Mouse (Mus musculus): ENCODE measurements at regions not wholly inside any gene's neighbourhood (a gene's known extent, or its start where the extent isn't known, plus 50 kb on each side); places are given as distances from the start of the nearest gene placed in this dataset.

DNA sequence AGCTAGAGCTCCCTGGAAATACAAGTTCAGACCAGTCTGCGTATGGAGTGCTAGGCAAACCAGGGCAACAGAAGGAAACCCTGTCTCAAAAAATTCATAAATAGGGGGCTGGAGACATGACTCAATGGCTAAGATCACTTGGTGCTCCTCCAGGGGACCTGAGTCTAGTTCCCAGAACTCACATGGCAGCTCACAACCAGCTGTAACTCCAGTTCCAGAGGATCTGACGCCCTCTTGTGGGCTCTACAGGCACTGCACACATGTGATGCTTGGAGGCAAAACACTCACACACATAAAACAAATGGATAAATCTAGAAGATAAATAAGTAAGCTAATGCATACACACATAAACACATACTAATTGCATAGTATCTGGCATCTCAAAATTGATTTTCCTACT is 59.1 kb upstream of the Ephb1 start:
- TF ChIP-seq CTCF (IDR thresholded peaks at IDR 0.05; ENCODE audit: extremely low read depth, insufficient read length, insufficient replicate concordance, low read depth, low read length) (no peak), POLR2A (IDR thresholded peaks at IDR 0.05; ENCODE audit: low read depth, low read length) (no peak)
